Mouse (Mus musculus): ENCODE measurements around the gene Frmpd4.

Frmpd4 gene

DNA sequence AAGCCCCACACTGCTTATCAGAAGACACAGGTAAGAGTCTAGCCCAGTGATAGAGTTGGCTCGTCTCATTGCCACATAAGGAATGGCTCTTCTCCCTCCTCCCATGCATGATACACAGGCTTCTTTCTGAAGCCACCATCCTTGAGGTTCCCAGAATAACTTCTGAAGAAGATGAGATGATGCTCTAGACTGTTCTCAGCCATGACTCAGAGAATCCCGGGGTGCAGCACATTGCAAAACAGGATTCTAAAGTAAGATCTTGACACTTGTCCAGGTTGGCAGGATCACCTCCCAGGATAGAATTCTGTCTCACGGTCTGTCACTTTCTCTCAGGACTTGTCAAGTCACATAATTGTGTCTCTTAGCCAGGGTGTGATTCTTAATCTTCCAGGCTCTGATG, 1024.2 kb downstream of the Frmpd4 start:
- H3K36me3 ChIP-seq (ENCODE audit: control insufficient read depth, insufficient read depth, low read length, poor library complexity, severe bottlenecking): no peaks in the 10 kb centered on the region
- no peak for DNase-seq (ENCODE audit: low read depth, low spot score)
- no peaks in the 10 kb centered on the region for H3K27me3 ChIP-seq (ENCODE audit: control insufficient read depth, insufficient read depth, low read length, poor library complexity, severe bottlenecking)

- no peak for DNase-seq (ENCODE audit: low read depth, low spot score)
- H3K36me3 ChIP-seq (ENCODE audit: control insufficient read depth, insufficient read depth, low read length, poor library complexity, severe bottlenecking): no peaks in the 10 kb centered on the region
- no peaks in the 10 kb centered on the region for H3K27me3 ChIP-seq (ENCODE audit: control insufficient read depth, insufficient read depth, low read length, poor library complexity, severe bottlenecking)
Observed at GRCm38 (mm10) chrX:167523151-167523550, 1053.9 kb downstream of the Frmpd4 start.

- Histone ChIP-seq H3K36me3 (ENCODE audit: control insufficient read depth, insufficient read depth, low read length, poor library complexity, severe bottlenecking) (no peaks in the 10 kb centered on the region), H3K27me3 (ENCODE audit: control insufficient read depth, insufficient read depth, low read length, poor library complexity, severe bottlenecking) (no peaks in the 10 kb centered on the region)
- DNase-seq (ENCODE audit: low read depth, low spot score): no peak
Observed at GRCm38 (mm10) chrX:167522528-167522927, 1054.5 kb downstream of the Frmpd4 start.

GRCm38 (mm10) chrX:167518440-167518839, 1058.6 kb downstream of the Frmpd4 start:
- H3K36me3 ChIP-seq (ENCODE audit: control insufficient read depth, insufficient read depth, low read length, poor library complexity, severe bottlenecking): no peaks in the 10 kb centered on the region
- no peaks in the 10 kb centered on the region for H3K27me3 ChIP-seq (ENCODE audit: control insufficient read depth, insufficient read depth, low read length, poor library complexity, severe bottlenecking)
- DNase-seq (ENCODE audit: low read depth, low spot score): no peak

- DNase-seq (ENCODE audit: low read depth, low spot score): peak; percentile 67
Observed at GRCm38 (mm10) chrX:167497780-167498179, 1079.3 kb downstream of the Frmpd4 start.

GRCm38 (mm10) chrX:167492265-167492664, 1084.8 kb downstream of the Frmpd4 start:
- H3K36me3 ChIP-seq (ENCODE audit: control insufficient read depth, insufficient read depth, low read length, poor library complexity, severe bottlenecking): no peaks in the 10 kb centered on the region

More at GRCm38 (mm10) chrX:167497780-167498179, 1079.3 kb downstream of the Frmpd4 start:
- Histone ChIP-seq H3K27me3 (ENCODE audit: control insufficient read depth, insufficient read depth, low read length, poor library complexity, severe bottlenecking) (no peaks in the 10 kb centered on the region), H3K36me3 (ENCODE audit: control insufficient read depth, insufficient read depth, low read length, poor library complexity, severe bottlenecking) (no peaks in the 10 kb centered on the region)

DNA sequence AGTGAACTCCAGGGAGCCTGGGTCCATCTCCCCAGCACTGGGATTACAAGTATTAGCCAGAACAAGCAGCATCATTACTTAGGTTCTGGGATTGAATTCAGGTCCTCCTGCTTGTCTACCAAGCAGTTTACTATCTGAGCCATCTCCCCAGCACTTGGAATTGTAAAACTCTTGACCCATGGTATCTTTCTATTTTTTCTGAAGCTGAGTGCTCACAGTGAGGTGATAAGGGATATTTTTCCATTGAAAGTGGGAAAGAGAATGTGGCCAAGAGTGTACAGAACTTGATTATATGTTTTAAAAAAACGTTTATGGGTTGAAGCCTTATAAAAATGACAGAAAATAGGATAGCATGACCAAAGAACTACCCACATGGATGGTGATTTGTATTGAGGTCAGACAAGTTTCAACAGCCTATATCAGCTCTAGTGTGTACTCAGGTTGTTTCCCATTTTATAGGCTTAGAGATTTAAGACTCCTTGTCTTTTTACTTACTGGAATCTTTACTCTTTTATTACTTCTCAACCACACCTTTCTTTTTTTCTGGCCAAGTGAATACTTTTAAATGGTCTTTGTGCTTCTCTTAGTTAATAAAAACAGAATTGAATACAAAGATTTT, 1085.3 kb downstream of the Frmpd4 start:
- no peaks in the 10 kb centered on the region for H3K36me3 ChIP-seq (ENCODE audit: control insufficient read depth, insufficient read depth, low read length, poor library complexity, severe bottlenecking)
- DNase-seq (ENCODE audit: low read depth, low spot score): no peak
- H3K27me3 ChIP-seq (ENCODE audit: control insufficient read depth, insufficient read depth, low read length, poor library complexity, severe bottlenecking): no peaks in the 10 kb centered on the region

More at GRCm38 (mm10) chrX:167492265-167492664, 1084.8 kb downstream of the Frmpd4 start:
- DNase-seq (ENCODE audit: low read depth, low spot score): no peak
- no peaks in the 10 kb centered on the region for H3K27me3 ChIP-seq (ENCODE audit: control insufficient read depth, insufficient read depth, low read length, poor library complexity, severe bottlenecking)

DNA sequence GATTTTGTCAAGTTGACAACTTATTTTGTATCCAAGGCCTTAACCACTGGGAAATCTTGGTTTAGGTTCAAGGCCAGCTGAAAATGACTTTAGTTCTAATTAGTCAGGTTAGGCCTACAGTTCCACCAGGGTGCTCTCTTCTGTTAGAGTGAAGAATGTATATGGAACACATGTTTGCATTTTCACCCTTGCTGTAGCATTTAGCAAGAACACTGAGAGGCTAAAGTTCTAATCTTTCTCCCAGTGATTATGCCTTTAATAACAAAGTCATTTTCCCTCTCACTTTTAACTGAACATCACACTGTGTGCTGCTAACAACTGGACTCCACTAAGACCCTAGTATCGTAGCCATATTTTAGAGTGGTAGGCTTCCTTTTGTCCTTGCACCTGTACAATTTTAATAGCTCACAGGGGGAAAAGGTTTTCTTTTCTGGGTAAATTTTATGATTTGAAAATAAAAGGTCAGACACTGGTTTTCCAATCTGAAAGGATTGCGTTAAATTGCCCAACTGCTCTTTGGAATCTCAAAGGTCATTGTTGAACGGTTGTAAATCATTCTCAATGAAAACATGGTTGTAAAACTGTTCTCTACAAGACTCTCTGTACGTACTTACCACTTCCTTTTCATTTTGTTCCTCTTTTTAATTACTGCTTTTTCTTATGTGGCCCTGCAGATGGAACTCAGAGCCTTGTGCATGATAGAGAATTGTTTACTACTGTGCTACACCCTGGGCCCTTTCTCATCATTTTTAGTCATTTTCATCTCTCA, 1093.4 kb downstream of the Frmpd4 start:
- Histone ChIP-seq H3K27me3 (ENCODE audit: control insufficient read depth, insufficient read depth, low read length, poor library complexity, severe bottlenecking) (no peaks in the 10 kb centered on the region), H3K36me3 (ENCODE audit: control insufficient read depth, insufficient read depth, low read length, poor library complexity, severe bottlenecking) (no peaks in the 10 kb centered on the region)
- peak; percentile 8 for DNase-seq (ENCODE audit: low read depth, low spot score)

GRCm38 (mm10) chrX:167477636-167478035, 1099.4 kb downstream of the Frmpd4 start:
- DNase-seq (ENCODE audit: low read depth, low spot score): no peak
- Histone ChIP-seq H3K27me3 (ENCODE audit: control insufficient read depth, insufficient read depth, low read length, poor library complexity, severe bottlenecking) (no peaks in the 10 kb centered on the region), H3K36me3 (ENCODE audit: control insufficient read depth, insufficient read depth, low read length, poor library complexity, severe bottlenecking) (no peaks in the 10 kb centered on the region)

DNA sequence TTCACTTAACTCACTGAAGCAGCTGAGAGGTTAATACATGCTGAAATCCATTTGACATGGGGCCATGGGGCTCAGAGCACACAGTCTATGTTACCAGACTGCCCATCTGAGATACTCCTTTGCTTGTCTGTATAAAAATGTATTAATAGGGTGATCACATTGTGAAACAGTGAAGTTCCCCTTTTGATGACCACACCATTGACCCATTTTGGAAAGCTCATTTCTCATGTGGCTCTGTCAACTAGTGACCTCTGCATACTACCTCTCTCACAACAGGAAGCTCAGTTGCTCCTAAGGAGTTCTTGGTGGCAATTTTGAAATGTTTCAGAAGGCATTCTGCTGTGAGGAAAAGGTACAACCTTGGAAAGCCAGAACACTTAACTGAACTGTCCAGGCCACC, 1142.1 kb downstream of the Frmpd4 start:
- Histone ChIP-seq H3K36me3 (ENCODE audit: control insufficient read depth, insufficient read depth, low read length, poor library complexity, severe bottlenecking) (no peaks in the 10 kb centered on the region), H3K27me3 (ENCODE audit: control insufficient read depth, insufficient read depth, low read length, poor library complexity, severe bottlenecking) (no peaks in the 10 kb centered on the region)
- DNase-seq (ENCODE audit: low read depth, low spot score): peak; percentile 0

GRCm38 (mm10) chrX:167433950-167434349, 1143.1 kb downstream of the Frmpd4 start:
- Histone ChIP-seq H3K27me3 (ENCODE audit: control insufficient read depth, insufficient read depth, low read length, poor library complexity, severe bottlenecking) (no peaks in the 10 kb centered on the region), H3K36me3 (ENCODE audit: control insufficient read depth, insufficient read depth, low read length, poor library complexity, severe bottlenecking) (no peaks in the 10 kb centered on the region)
- DNase-seq (ENCODE audit: low read depth, low spot score): no peak

Data from splenic B cell, adult 2 months (primary cell).